Mouse (Mus musculus): ENCODE results near the gene Enah. TPM values are rescaled to one million over a fixed set of nuclear protein-coding genes. Genes with fewer than 3 reads are reported as not detected.

Gene Enah
- polyA plus RNA-seq, 1 experiment from 2014 or later: 49.2 TPM

GRCm38 (mm10) chr1:181889670-181890069 is 130.1 kb downstream of the Enah start:
- DNase-seq (ENCODE audit: low spot score) (no peak), ATAC-seq (ENCODE audit: low FRiP score) (no peak)
- Histone ChIP-seq H3K4me1 (replicated peaks; ENCODE audit: control insufficient read depth, insufficient read depth, low read length) (no peaks in the 10 kb centered on the region), H3K27me3 (ENCODE audit: control insufficient read depth, insufficient read depth, low read length) (no peaks in the 10 kb centered on the region), H3K36me3 (ENCODE audit: control insufficient read depth, insufficient read depth, low read length) (no peaks in the 10 kb centered on the region), H3K9ac (ENCODE audit: low read depth, low read length) (no peak overlapping the region), H3K27ac (ENCODE audit: low read depth, low read length) (no peak overlapping the region), H3K9me3 (ENCODE audit: control insufficient read depth, low read length) (no peaks in the 10 kb centered on the region), H3K4me3 (ENCODE audit: low read depth, low read length) (no peak overlapping the region), H3K4me2 (replicated peaks; ENCODE audit: low read depth, low read length) (no peak overlapping the region)
- WGBS: 91% methylated on average over 7 of the region's 7 CpGs

- ATAC-seq (ENCODE audit: low FRiP score) (peak; percentile 70), DNase-seq (ENCODE audit: low spot score) (peak; percentile 94)
- H3K4me2 ChIP-seq (replicated peaks; ENCODE audit: low read depth, low read length): no peak overlapping the region
- no peak overlapping the region for H3K4me3 ChIP-seq (ENCODE audit: low read depth, low read length)
- no peaks in the 10 kb centered on the region for H3K36me3 ChIP-seq (ENCODE audit: control insufficient read depth, insufficient read depth, low read length)
- H3K9ac ChIP-seq (ENCODE audit: low read depth, low read length): no peak overlapping the region
- no peak overlapping the region for H3K27ac ChIP-seq (ENCODE audit: low read depth, low read length)
- WGBS: 7% methylated on average over 11 of the region's 11 CpGs
- no peaks in the 10 kb centered on the region for H3K9me3 ChIP-seq (ENCODE audit: control insufficient read depth, low read length)
- H3K4me1 ChIP-seq (replicated peaks; ENCODE audit: control insufficient read depth, insufficient read depth, low read length): no peaks in the 10 kb centered on the region
- H3K27me3 ChIP-seq (ENCODE audit: control insufficient read depth, insufficient read depth, low read length): no peaks in the 10 kb centered on the region
Observed at GRCm38 (mm10) chr1:181888801-181889200, 131.0 kb downstream of the Enah start.

GRCm38 (mm10) chr1:181881532-181881931 is 138.3 kb downstream of the Enah start:
- DNase-seq (ENCODE audit: low spot score) (peak; percentile 48), ATAC-seq (ENCODE audit: low FRiP score) (no peak; the same call in 1 of the 2 replicates)
- H3K9me3 ChIP-seq (ENCODE audit: control insufficient read depth, low read length): no peaks in the 10 kb centered on the region
- no peak overlapping the region for H3K4me2 ChIP-seq (replicated peaks; ENCODE audit: low read depth, low read length)
- H3K4me3 ChIP-seq (ENCODE audit: low read depth, low read length): no peak overlapping the region
- H3K9ac ChIP-seq (ENCODE audit: low read depth, low read length): no peak overlapping the region
- H3K36me3 ChIP-seq (ENCODE audit: control insufficient read depth, insufficient read depth, low read length): no peaks in the 10 kb centered on the region
- no peak overlapping the region for H3K27ac ChIP-seq (ENCODE audit: low read depth, low read length)
- H3K4me1 ChIP-seq (replicated peaks; ENCODE audit: control insufficient read depth, insufficient read depth, low read length): no peaks in the 10 kb centered on the region
- H3K27me3 ChIP-seq (ENCODE audit: control insufficient read depth, insufficient read depth, low read length): no peaks in the 10 kb centered on the region
- whole genome bisulfite sequencing: 24% methylated on average over 8 of the region's 8 CpGs

GRCm38 (mm10) chr1:181880752-181881325 is 139.0 kb downstream of the Enah start:
- H3K27ac ChIP-seq (ENCODE audit: low read depth, low read length): no peak overlapping the region
- DNase-seq (ENCODE audit: low spot score): peak; percentile 41
- H3K9me3 ChIP-seq (ENCODE audit: control insufficient read depth, low read length): no peaks in the 10 kb centered on the region
- WGBS: 56% methylated on average over 15 of the region's 15 CpGs
- no peak overlapping the region for H3K9ac ChIP-seq (ENCODE audit: low read depth, low read length)
- H3K4me2 ChIP-seq (replicated peaks; ENCODE audit: low read depth, low read length): no peak overlapping the region
- ATAC-seq (ENCODE audit: low FRiP score): 0 out of 2 replicates have a peak, but pooled peaks have one; percentile 25
- no peaks in the 10 kb centered on the region for H3K36me3 ChIP-seq (ENCODE audit: control insufficient read depth, insufficient read depth, low read length)
- H3K4me3 ChIP-seq (ENCODE audit: low read depth, low read length): no peak overlapping the region
- no peaks in the 10 kb centered on the region for H3K4me1 ChIP-seq (replicated peaks; ENCODE audit: control insufficient read depth, insufficient read depth, low read length)
- H3K27me3 ChIP-seq (ENCODE audit: control insufficient read depth, insufficient read depth, low read length): no peaks in the 10 kb centered on the region

- H3K9me3 ChIP-seq (ENCODE audit: control insufficient read depth, low read length): no peaks in the 10 kb centered on the region
- 74% methylated on average over 5 of the region's 5 CpGs for WGBS
- no peak overlapping the region for H3K9ac ChIP-seq (ENCODE audit: low read depth, low read length)
- no peaks in the 10 kb centered on the region for H3K36me3 ChIP-seq (ENCODE audit: control insufficient read depth, insufficient read depth, low read length)
- ATAC-seq (ENCODE audit: low FRiP score) (no peak), DNase-seq (ENCODE audit: low spot score) (no peak)
- H3K27ac ChIP-seq (ENCODE audit: low read depth, low read length): no peak overlapping the region
- H3K4me3 ChIP-seq (ENCODE audit: low read depth, low read length): no peak overlapping the region
- no peak overlapping the region for H3K4me2 ChIP-seq (replicated peaks; ENCODE audit: low read depth, low read length)
- no peaks in the 10 kb centered on the region for H3K27me3 ChIP-seq (ENCODE audit: control insufficient read depth, insufficient read depth, low read length)
- H3K4me1 ChIP-seq (replicated peaks; ENCODE audit: control insufficient read depth, insufficient read depth, low read length): no peaks in the 10 kb centered on the region
Observed at GRCm38 (mm10) chr1:181878436-181878835, 141.4 kb downstream of the Enah start.

- no peak for ATAC-seq (ENCODE audit: low FRiP score)
- no peaks in the 10 kb centered on the region for H3K4me1 ChIP-seq (replicated peaks; ENCODE audit: control insufficient read depth, insufficient read depth, low read length)
- H3K36me3 ChIP-seq (ENCODE audit: control insufficient read depth, insufficient read depth, low read length): no peaks in the 10 kb centered on the region
- no peaks in the 10 kb centered on the region for H3K9me3 ChIP-seq (ENCODE audit: control insufficient read depth, low read length)
- no peak overlapping the region for H3K4me3 ChIP-seq (ENCODE audit: low read depth, low read length)
- no peak for DNase-seq (ENCODE audit: low spot score)
- H3K27me3 ChIP-seq (ENCODE audit: control insufficient read depth, insufficient read depth, low read length): no peaks in the 10 kb centered on the region
- 56% methylated on average over 5 of the region's 5 CpGs for WGBS
- H3K27ac ChIP-seq (ENCODE audit: low read depth, low read length): no peak overlapping the region
- H3K9ac ChIP-seq (ENCODE audit: low read depth, low read length): no peak overlapping the region
- H3K4me2 ChIP-seq (replicated peaks; ENCODE audit: low read depth, low read length): no peak overlapping the region
Observed at GRCm38 (mm10) chr1:181877088-181877487, 142.7 kb downstream of the Enah start.

GRCm38 (mm10) chr1:181876656-181877055 is 143.1 kb downstream of the Enah start:
- DNase-seq (ENCODE audit: low spot score) (no peak), ATAC-seq (ENCODE audit: low FRiP score) (no peak)
- H3K4me3 ChIP-seq (ENCODE audit: low read depth, low read length): no peak overlapping the region
- H3K27ac ChIP-seq (ENCODE audit: low read depth, low read length): no peak overlapping the region
- no peaks in the 10 kb centered on the region for H3K27me3 ChIP-seq (ENCODE audit: control insufficient read depth, insufficient read depth, low read length)
- WGBS: 80% methylated on average over 3 of the region's 3 CpGs
- H3K9me3 ChIP-seq (ENCODE audit: control insufficient read depth, low read length): no peaks in the 10 kb centered on the region
- H3K4me1 ChIP-seq (replicated peaks; ENCODE audit: control insufficient read depth, insufficient read depth, low read length): no peaks in the 10 kb centered on the region
- no peaks in the 10 kb centered on the region for H3K36me3 ChIP-seq (ENCODE audit: control insufficient read depth, insufficient read depth, low read length)
- no peak overlapping the region for H3K9ac ChIP-seq (ENCODE audit: low read depth, low read length)
- no peak overlapping the region for H3K4me2 ChIP-seq (replicated peaks; ENCODE audit: low read depth, low read length)

GRCm38 (mm10) chr1:181873086-181873920 is 146.5 kb downstream of the Enah start:
- Histone ChIP-seq H3K27me3 (ENCODE audit: control insufficient read depth, insufficient read depth, low read length) (no peaks in the 10 kb centered on the region), H3K4me1 (replicated peaks; ENCODE audit: control insufficient read depth, insufficient read depth, low read length) (no peaks in the 10 kb centered on the region), H3K27ac (ENCODE audit: low read depth, low read length) (no peak overlapping the region), H3K36me3 (ENCODE audit: control insufficient read depth, insufficient read depth, low read length) (no peaks in the 10 kb centered on the region), H3K4me2 (replicated peaks; ENCODE audit: low read depth, low read length) (no peak overlapping the region), H3K9ac (ENCODE audit: low read depth, low read length) (no peak overlapping the region), H3K4me3 (ENCODE audit: low read depth, low read length) (no peak overlapping the region), H3K9me3 (ENCODE audit: control insufficient read depth, low read length) (no peaks in the 10 kb centered on the region)
- DNase-seq (ENCODE audit: low spot score) (no peak), ATAC-seq (ENCODE audit: low FRiP score) (no peak)
- 84% methylated on average over 9 of the region's 9 CpGs for WGBS

GRCm38 (mm10) chr1:181872639-181873038 is 147.2 kb downstream of the Enah start:
- Histone ChIP-seq H3K9ac (ENCODE audit: low read depth, low read length) (no peak overlapping the region), H3K4me1 (replicated peaks; ENCODE audit: control insufficient read depth, insufficient read depth, low read length) (no peaks in the 10 kb centered on the region), H3K9me3 (ENCODE audit: control insufficient read depth, low read length) (no peaks in the 10 kb centered on the region), H3K27me3 (ENCODE audit: control insufficient read depth, insufficient read depth, low read length) (no peaks in the 10 kb centered on the region), H3K4me2 (replicated peaks; ENCODE audit: low read depth, low read length) (no peak overlapping the region), H3K27ac (ENCODE audit: low read depth, low read length) (no peak overlapping the region), H3K4me3 (ENCODE audit: low read depth, low read length) (no peak overlapping the region), H3K36me3 (ENCODE audit: control insufficient read depth, insufficient read depth, low read length) (no peaks in the 10 kb centered on the region)
- 80% methylated on average over 3 of the region's 3 CpGs for WGBS
- ATAC-seq (ENCODE audit: low FRiP score): no peak
- DNase-seq (ENCODE audit: low spot score): no peak
